Mouse (Mus musculus) heart, embryonic 15.5 days (tissue): ENCODE measurements around the gene Prkn. TPM values are rescaled to one million over a fixed set of nuclear protein-coding genes. Genes with fewer than 3 reads are reported as not detected.

ENCODE experiments used
- ATAC-seq: fragments of 200-750 bp; cut with Nextera tagmentation; replicated peaks from 2 replicates; pipeline ENCODE4 v1.8.0; 2017; ENCODE audit warnings: low read depth, moderate TSS enrichment; ENCODE audit not compliant: insufficient number of reproducible peaks, insufficient read depth, low FRiP score
- H3K27ac ChIP-seq: fragments of 300-500 bp; sonication (generic); 2 replicates; pipeline ENCODE4 v1.5.1; 2015; ENCODE audit warnings: mild to moderate bottlenecking, inconsistent platforms
- H3K27me3 ChIP-seq: fragments of 300-500 bp; sonication (generic); 2 replicates; pipeline ENCODE4 v1.6.1; 2015; ENCODE audit warnings: inconsistent platforms
- H3K36me3 ChIP-seq: fragments of 300-500 bp; sonication (generic); 2 replicates; pipeline ENCODE4 v1.6.1; 2015; ENCODE audit warnings: mild to moderate bottlenecking, inconsistent platforms
- H3K4me1 ChIP-seq: fragments of 300-500 bp; sonication (generic); replicated peaks from 2 replicates; pipeline ENCODE4 v1.6.1; 2015; ENCODE audit warnings: inconsistent platforms
- H3K4me2 ChIP-seq: fragments of 300-500 bp; sonication (generic); 2 replicates; pipeline ENCODE4 v1.6.1; 2015; ENCODE audit warnings: inconsistent platforms, mild to moderate bottlenecking, moderate library complexity
- H3K4me3 ChIP-seq: fragments of 300-500 bp; sonication (generic); 2 replicates; pipeline ENCODE4 v1.5.1; 2015; ENCODE audit warnings: mild to moderate bottlenecking, inconsistent platforms
- H3K9ac ChIP-seq: fragments of 300-500 bp; sonication (generic); 2 replicates; pipeline ENCODE4 v1.6.1; 2015; ENCODE audit warnings: mild to moderate bottlenecking, inconsistent platforms
- H3K9me3 ChIP-seq: fragments of 300-500 bp; sonication (generic); replicated peaks from 2 replicates; pipeline ENCODE4 v1.6.1; 2016; ENCODE audit warnings: inconsistent platforms
- WGBS: fragments of 180-500 bp; shearing (Covaris S2); methylation state at CpG from one replicate; pipeline ENCODE4 v1.1.7; 2015; ENCODE audit warnings: mixed read lengths; 5-methylcytosine and 5-hydroxymethylcytosine counted together
- polyA plus RNA-seq: library from polyadenylated mRNA; unstranded; fragments of >200 nt; fragmentation: Nextera tagmentation; extraction: Ambion mirVana; gene quantifications from 2 replicates; pipeline ENCODE4 v1.2.1, GENCODE M21; 2015

Prkn gene
- polyA plus RNA-seq, 1 experiment from 2014 or later: 2.1 TPM

- Histone ChIP-seq H3K9ac (no peak overlapping the region), H3K4me2 (no peak overlapping the region), H3K36me3 (no peaks in the 10 kb centered on the region), H3K27me3 (no peaks in the 10 kb centered on the region), H3K4me3 (no peak overlapping the region), H3K27ac (no peak overlapping the region), H3K9me3 (no peaks in the 10 kb centered on the region), H3K4me1 (peaks cover 4% of the 10 kb centered on the region; the same call in 1 of the 2 replicates)
- no peak for ATAC-seq
- WGBS: 26% methylated on average over 4 of the region's 4 CpGs
These were observed 47.7 kb downstream of the Prkn start for GRCm38 (mm10) chr17:10887924-10888323.

- no peaks in the 10 kb centered on the region for H3K36me3 ChIP-seq
- 71% methylated on average over 3 of the region's 3 CpGs for WGBS
These were observed 61.6 kb downstream of the Prkn start for GRCm38 (mm10) chr17:10901686-10902228.

DNA sequence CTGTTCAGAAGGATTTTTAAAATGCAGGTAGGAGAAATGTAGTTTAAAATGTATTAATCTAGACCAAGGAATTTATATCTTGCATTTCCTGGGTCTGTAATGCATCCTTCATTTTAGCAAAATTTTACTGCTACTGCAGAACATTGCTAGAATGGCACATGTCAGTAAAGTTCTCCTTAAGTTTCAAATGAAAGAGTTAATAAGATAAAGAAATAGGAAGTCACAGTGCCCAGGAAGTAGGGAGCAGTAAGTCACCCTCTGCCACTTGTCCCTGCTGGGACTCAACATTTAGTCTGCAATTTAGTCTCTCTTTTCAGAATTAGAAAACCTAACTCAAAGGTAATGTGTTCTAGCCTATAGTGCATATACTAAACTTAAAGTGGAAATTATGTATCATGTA lies 96.5 kb downstream of the Prkn start:
- no peak overlapping the region for H3K9ac ChIP-seq
- no peak for ATAC-seq
- no peak overlapping the region for H3K4me3 ChIP-seq
- H3K4me2 ChIP-seq: no peak overlapping the region
- no peaks in the 10 kb centered on the region for H3K9me3 ChIP-seq
- no peaks in the 10 kb centered on the region for H3K36me3 ChIP-seq
- no peak overlapping the region for H3K27ac ChIP-seq
- no peaks in the 10 kb centered on the region for H3K27me3 ChIP-seq
- 0 out of 2 replicates have a peak, but pooled peaks cover 2% of the 10 kb centered on the region for H3K4me1 ChIP-seq

More at GRCm38 (mm10) chr17:10901686-10902228, 61.6 kb downstream of the Prkn start:
- ATAC-seq: no peak
- Histone ChIP-seq H3K4me2 (no peak overlapping the region), H3K4me1 (no peaks in the 10 kb centered on the region), H3K9ac (no peak overlapping the region), H3K27me3 (no peaks in the 10 kb centered on the region), H3K9me3 (no peaks in the 10 kb centered on the region), H3K27ac (no peak overlapping the region), H3K4me3 (no peak overlapping the region)

DNA sequence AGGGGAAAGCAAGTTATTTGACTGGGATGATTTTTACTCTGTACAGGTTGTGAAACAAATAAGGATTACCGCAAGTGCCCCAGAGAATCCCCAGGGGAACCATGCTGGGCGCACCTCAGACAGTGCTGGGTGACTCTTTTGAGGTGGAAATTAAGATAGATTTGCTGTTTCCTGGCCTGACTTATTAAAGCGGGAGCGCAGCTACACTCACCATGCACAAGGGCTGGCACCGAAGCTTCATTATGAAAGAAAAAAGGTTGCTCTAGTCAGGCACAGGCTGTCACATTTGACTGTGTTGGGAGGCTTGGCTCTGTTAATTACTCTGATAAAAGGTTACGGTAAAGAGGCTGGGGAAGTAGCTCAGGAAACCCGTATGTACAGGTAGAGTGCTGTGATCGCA lies 97.7 kb downstream of the Prkn start:
- no peak for ATAC-seq

GRCm38 (mm10) chr17:10938755-10939154 lies 98.6 kb downstream of the Prkn start:
- H3K4me3 ChIP-seq: no peak overlapping the region
- H3K9ac ChIP-seq: no peak overlapping the region
- H3K36me3 ChIP-seq: no peaks in the 10 kb centered on the region
- no peaks in the 10 kb centered on the region for H3K27me3 ChIP-seq
- no peak overlapping the region for H3K27ac ChIP-seq
- no peaks in the 10 kb centered on the region for H3K9me3 ChIP-seq
- 50% methylated on average over 1 of the region's 1 CpGs for WGBS
- no peaks in the 10 kb centered on the region for H3K4me1 ChIP-seq
- ATAC-seq: no peak
- no peak overlapping the region for H3K4me2 ChIP-seq

More for the DNA sequence above, 97.7 kb downstream of the Prkn start:
- no peak overlapping the region for H3K4me3 ChIP-seq
- 46% methylated on average over 8 of the region's 8 CpGs for WGBS
- no peaks in the 10 kb centered on the region for H3K4me1 ChIP-seq
- H3K27me3 ChIP-seq: no peaks in the 10 kb centered on the region
- H3K9me3 ChIP-seq: no peaks in the 10 kb centered on the region
- no peak overlapping the region for H3K4me2 ChIP-seq
- H3K9ac ChIP-seq: no peak overlapping the region
- H3K27ac ChIP-seq: no peak overlapping the region
- H3K36me3 ChIP-seq: no peaks in the 10 kb centered on the region

DNA sequence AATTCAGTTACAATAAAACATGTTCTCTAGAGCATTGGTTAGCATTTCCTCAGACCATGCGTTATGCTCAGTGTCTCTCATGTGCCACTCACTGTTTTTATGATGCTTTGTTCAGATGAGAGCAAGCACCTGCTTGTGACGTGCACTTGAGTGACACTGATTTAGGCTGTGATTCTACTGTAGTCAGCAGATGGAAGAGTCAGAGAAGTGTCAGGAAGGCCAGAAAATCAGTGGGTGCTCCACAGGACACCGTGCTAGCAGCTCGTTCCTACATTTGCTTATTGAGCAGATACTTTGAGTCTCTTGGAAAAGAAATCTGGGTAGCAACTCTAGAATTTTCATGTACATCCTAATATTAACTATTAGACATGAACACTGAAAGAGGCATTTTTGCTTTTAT lies 106.4 kb downstream of the Prkn start:
- Histone ChIP-seq H3K27ac (no peak overlapping the region), H3K9ac (no peak overlapping the region), H3K4me3 (no peak overlapping the region), H3K4me2 (no peak overlapping the region), H3K9me3 (no peaks in the 10 kb centered on the region), H3K27me3 (no peaks in the 10 kb centered on the region), H3K36me3 (no peaks in the 10 kb centered on the region), H3K4me1 (peaks cover 3% of the 10 kb centered on the region; the same call in 1 of the 2 replicates)
- WGBS: 76% methylated on average over 4 of the region's 4 CpGs
- no peak for ATAC-seq

- H3K27me3 ChIP-seq: no peaks in the 10 kb centered on the region
- 58% methylated on average over 2 of the region's 2 CpGs for WGBS
These were observed 107.4 kb downstream of the Prkn start for GRCm38 (mm10) chr17:10947614-10948013.

DNA sequence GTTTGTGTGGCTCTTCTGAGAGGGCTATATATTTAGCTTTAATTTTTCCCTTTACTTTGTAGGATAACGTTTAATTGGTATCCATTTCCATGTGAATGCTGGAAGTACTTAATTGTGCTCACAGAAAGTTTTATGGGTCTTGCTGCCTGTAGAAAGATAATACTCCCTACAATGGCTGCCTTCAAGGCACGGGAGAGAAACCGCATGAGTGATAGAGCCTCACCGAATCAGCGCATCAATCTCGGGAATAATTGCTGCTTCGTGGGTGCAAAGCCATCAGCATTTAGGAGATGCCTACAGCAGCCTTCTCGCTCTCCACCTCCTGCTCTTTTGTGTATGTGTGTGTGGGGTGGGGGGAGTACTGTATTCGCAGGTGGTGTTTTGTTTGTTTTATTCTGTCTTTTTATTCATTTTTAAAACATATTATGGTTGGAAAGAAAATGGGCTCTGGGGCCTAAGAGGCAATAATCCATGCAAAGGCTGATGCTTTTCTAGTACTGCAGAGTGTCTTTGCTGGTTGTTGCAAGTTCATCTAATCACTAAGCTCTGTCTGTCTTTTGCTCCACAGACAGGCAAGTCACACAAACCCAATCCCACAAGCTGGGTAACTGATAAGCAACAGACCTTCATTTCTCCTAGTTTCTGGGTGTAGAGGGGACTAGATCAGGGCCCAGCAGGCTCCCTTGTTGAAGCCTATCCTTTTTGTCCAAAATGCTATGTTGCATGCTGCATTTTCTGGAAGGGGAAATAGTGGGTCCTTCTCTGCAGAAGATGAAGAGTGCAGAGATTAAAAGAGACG lies 119.1 kb downstream of the Prkn start:
- Histone ChIP-seq H3K27me3 (no peaks in the 10 kb centered on the region), H3K27ac (no peak overlapping the region), H3K4me2 (no peak overlapping the region), H3K9ac (no peak overlapping the region), H3K36me3 (no peaks in the 10 kb centered on the region), H3K4me1 (no peaks in the 10 kb centered on the region), H3K4me3 (no peak overlapping the region), H3K9me3 (no peaks in the 10 kb centered on the region)
- 75% methylated on average over 10 of the region's 10 CpGs for WGBS
- ATAC-seq: no peak

More at GRCm38 (mm10) chr17:10947614-10948013, 107.4 kb downstream of the Prkn start:
- Histone ChIP-seq H3K9me3 (no peaks in the 10 kb centered on the region), H3K4me1 (peaks cover 3% of the 10 kb centered on the region; the same call in 1 of the 2 replicates), H3K27ac (no peak overlapping the region), H3K36me3 (no peaks in the 10 kb centered on the region), H3K4me2 (no peak overlapping the region), H3K4me3 (no peak overlapping the region), H3K9ac (no peak overlapping the region)
- no peak for ATAC-seq

DNA sequence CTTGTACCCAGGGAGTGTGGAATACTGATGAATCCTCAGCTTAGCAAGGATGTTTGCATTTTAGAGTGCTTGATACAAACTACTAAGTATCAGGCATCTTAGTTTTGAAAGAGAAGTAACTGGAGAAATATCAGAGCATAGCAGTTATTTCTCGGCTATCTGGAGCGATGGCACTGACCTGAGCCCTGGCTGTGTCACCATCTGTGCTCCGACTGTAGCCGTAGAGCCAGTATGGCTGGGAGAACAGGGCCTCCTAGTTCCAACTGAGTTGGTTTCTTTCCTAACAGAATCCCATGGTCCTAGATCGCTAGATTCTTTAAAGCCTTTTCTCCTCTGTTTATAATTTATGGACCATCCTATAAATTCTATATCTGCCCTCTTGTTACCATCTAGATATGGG lies 122.0 kb downstream of the Prkn start:
- Histone ChIP-seq H3K4me3 (no peak overlapping the region), H3K27me3 (no peaks in the 10 kb centered on the region), H3K36me3 (no peaks in the 10 kb centered on the region), H3K27ac (no peak overlapping the region), H3K9me3 (no peaks in the 10 kb centered on the region), H3K4me2 (no peak overlapping the region), H3K9ac (no peak overlapping the region), H3K4me1 (no peaks in the 10 kb centered on the region)
- ATAC-seq: no peak
- whole genome bisulfite sequencing: 90% methylated on average over 5 of the region's 5 CpGs

DNA sequence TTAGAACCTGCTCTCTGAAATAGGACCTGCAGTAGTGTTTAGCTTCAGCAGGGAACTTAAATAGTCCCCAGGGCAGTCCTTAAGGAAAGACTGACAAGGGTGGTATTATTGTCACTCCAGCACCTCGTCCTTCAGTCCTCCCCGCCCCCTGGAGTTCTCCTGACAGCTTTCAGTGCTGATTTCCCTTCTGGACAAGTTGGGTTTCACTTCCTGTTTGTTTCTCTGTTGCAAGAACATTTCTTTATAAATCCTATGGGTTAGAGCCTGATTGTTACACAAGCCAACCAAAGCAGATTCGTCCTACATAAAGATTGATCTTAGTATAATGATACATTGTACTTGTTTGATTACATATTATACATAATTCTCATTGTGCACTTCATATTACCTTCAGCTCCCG lies 142.0 kb downstream of the Prkn start:
- H3K4me1 ChIP-seq: no peaks in the 10 kb centered on the region
- no peak overlapping the region for H3K4me2 ChIP-seq
- no peaks in the 10 kb centered on the region for H3K27me3 ChIP-seq
- H3K9me3 ChIP-seq: no peaks in the 10 kb centered on the region
- H3K9ac ChIP-seq: no peak overlapping the region
- H3K4me3 ChIP-seq: no peak overlapping the region
- H3K36me3 ChIP-seq: no peaks in the 10 kb centered on the region
- no peak overlapping the region for H3K27ac ChIP-seq
- ATAC-seq: no peak
- 58% methylated on average over 4 of the region's 4 CpGs for WGBS

GRCm38 (mm10) chr17:10987040-10987439 lies 146.9 kb downstream of the Prkn start:
- Histone ChIP-seq H3K27ac (no peak overlapping the region), H3K36me3 (no peaks in the 10 kb centered on the region), H3K4me1 (no peaks in the 10 kb centered on the region), H3K27me3 (no peaks in the 10 kb centered on the region), H3K9me3 (no peaks in the 10 kb centered on the region), H3K9ac (no peak overlapping the region), H3K4me3 (no peak overlapping the region), H3K4me2 (no peak overlapping the region)
- WGBS: 73% methylated on average over 4 of the region's 4 CpGs
- no peak for ATAC-seq

GRCm38 (mm10) chr17:10997291-10997690 lies 157.1 kb downstream of the Prkn start:
- no peak for ATAC-seq

More at GRCm38 (mm10) chr17:10997291-10997690, 157.1 kb downstream of the Prkn start:
- Histone ChIP-seq H3K9ac (no peak overlapping the region), H3K4me2 (no peak overlapping the region), H3K4me1 (no peaks in the 10 kb centered on the region), H3K36me3 (no peaks in the 10 kb centered on the region), H3K9me3 (no peaks in the 10 kb centered on the region), H3K27ac (no peak overlapping the region), H3K4me3 (no peak overlapping the region), H3K27me3 (no peaks in the 10 kb centered on the region)
- WGBS: 63% methylated on average over 5 of the region's 5 CpGs
